Mouse (Mus musculus): ENCODE measurements around the gene Fat3.
A peak's percentile ranks its signal among the peaks of the same experiment; 100 is the strongest.

The Fat3 gene

GRCm38 (mm10) chr9:16501186-16501711 is at the start of gene Fat3:
Gene Fat3, minus strand, starts transcription at chr9:16501285.
- peak; percentile 56 for DNase-seq (ENCODE audit: low spot score)

GRCm38 (mm10) chr9:16532884-16533283 is 31.8 kb upstream of the Fat3 start:
- no peak for DNase-seq (ENCODE audit: low spot score)

GRCm38 (mm10) chr9:16517543-16517942 is 16.5 kb upstream of the Fat3 start:
- DNase-seq (ENCODE audit: low spot score), result no peak

- DNase-seq (ENCODE audit: low spot score), result peak; percentile 22
Observed at GRCm38 (mm10) chr9:16512005-16512404, 10.9 kb upstream of the Fat3 start.

GRCm38 (mm10) chr9:16503776-16504175 is 2.7 kb upstream of the Fat3 start:
- DNase-seq (ENCODE audit: low spot score), result no peak

- DNase-seq (ENCODE audit: low spot score), result peak; percentile 19
Observed at GRCm38 (mm10) chr9:16502673-16503343, 1.7 kb upstream of the Fat3 start.

- peak; percentile 86 for DNase-seq (ENCODE audit: low spot score)
Observed at GRCm38 (mm10) chr9:16501990-16502672, 1.0 kb upstream of the Fat3 start.

GRCm38 (mm10) chr9:16500382-16501185 is 501 bp downstream of the Fat3 start:
- DNase-seq (ENCODE audit: low spot score), result peak; percentile 84

GRCm38 (mm10) chr9:16499621-16500381 is 1.3 kb downstream of the Fat3 start:
- DNase-seq (ENCODE audit: low spot score), result peak; percentile 87

GRCm38 (mm10) chr9:16498876-16499275 is 2.2 kb downstream of the Fat3 start:
- DNase-seq (ENCODE audit: low spot score), result peak; percentile 73

GRCm38 (mm10) chr9:16497361-16497760 is 3.7 kb downstream of the Fat3 start:
- DNase-seq (ENCODE audit: low spot score), result no peak

- DNase-seq (ENCODE audit: low spot score), result no peak
Observed at GRCm38 (mm10) chr9:16496331-16496730, 4.8 kb downstream of the Fat3 start.

GRCm38 (mm10) chr9:16489661-16490060 is 11.4 kb downstream of the Fat3 start:
- DNase-seq (ENCODE audit: low spot score), result no peak

- no peak for DNase-seq (ENCODE audit: low spot score)
Observed at GRCm38 (mm10) chr9:16487565-16487964, 13.5 kb downstream of the Fat3 start.

GRCm38 (mm10) chr9:16486229-16486628 is 14.9 kb downstream of the Fat3 start:
- no peak for DNase-seq (ENCODE audit: low spot score)

- DNase-seq (ENCODE audit: low spot score), result no peak
Observed at GRCm38 (mm10) chr9:16485173-16485572, 15.9 kb downstream of the Fat3 start.

- peak; percentile 73 for DNase-seq (ENCODE audit: low spot score)
Observed at GRCm38 (mm10) chr9:16484765-16485164, 16.3 kb downstream of the Fat3 start.

- no peak for DNase-seq (ENCODE audit: low spot score)
Observed at GRCm38 (mm10) chr9:16461491-16461890, 39.6 kb downstream of the Fat3 start.

GRCm38 (mm10) chr9:16460591-16460990 is 40.5 kb downstream of the Fat3 start:
- DNase-seq (ENCODE audit: low spot score), result peak; percentile 22

GRCm38 (mm10) chr9:16441930-16442329 is 59.2 kb downstream of the Fat3 start:
- no peak for DNase-seq (ENCODE audit: low spot score)

GRCm38 (mm10) chr9:16440638-16441037 is 60.4 kb downstream of the Fat3 start:
- no peak for DNase-seq (ENCODE audit: low spot score)

GRCm38 (mm10) chr9:16439941-16440340 is 61.1 kb downstream of the Fat3 start:
- no peak for DNase-seq (ENCODE audit: low spot score)

Measured in embryo, embryonic 10.5 days (tissue).